In the genomic region with DNA sequence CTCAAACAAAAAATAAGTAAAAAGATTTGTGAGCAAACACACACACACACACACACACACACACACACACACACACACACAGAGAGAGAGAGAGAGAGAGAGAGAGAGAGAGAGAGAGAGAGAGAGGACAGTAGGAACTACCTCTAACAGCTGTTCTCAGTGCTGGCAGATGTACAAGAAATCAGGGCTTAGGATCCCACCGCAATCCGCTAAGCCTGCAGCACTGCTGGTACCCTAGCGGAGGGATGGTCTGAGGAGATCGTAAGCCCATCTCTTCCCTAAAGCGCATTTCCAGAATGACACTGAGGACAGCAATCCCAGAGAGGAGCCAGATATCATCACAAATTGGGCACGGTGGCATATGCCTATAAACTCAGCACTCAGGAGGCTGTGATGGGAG, we compare ENCODE assay signal across 26 mouse cellular contexts.
"Had no signal": no experiment of that assay in that cellular context is flagged by ENCODE, and none has a peak within 500 bp of the region (broad histone marks: within the 10 kb centered on the region; RNA-seq: fewer than 3 reads in every experiment).

No protein-coding gene starts in this region.

- H3K4me1 ChIP-seq: heart, embryonic 15.5 days had no signal

- H3K9ac ChIP-seq: heart, embryonic 13.5 days; heart, embryonic 15.5 days; hindbrain, embryonic 13.5 days; hindbrain, embryonic 15.5 days; kidney, embryonic 15.5 days; limb, embryonic 12.5 days had no signal

- H3K4me3 ChIP-seq: heart, adult 2 months; heart, embryonic 13.5 days; heart, embryonic 15.5 days; hindbrain, embryonic 13.5 days; hindbrain, embryonic 15.5 days; kidney, embryonic 15.5 days; limb, embryonic 10.5 days; limb, embryonic 12.5 days had no signal

- H3K4me2 ChIP-seq: heart, embryonic 11.5 days; heart, embryonic 13.5 days; heart, embryonic 15.5 days; hindbrain, embryonic 13.5 days; hindbrain, embryonic 15.5 days; kidney, embryonic 15.5 days; limb, embryonic 12.5 days; liver, embryonic 11.5 days had no signal

- DNase-seq: gastrocnemius, postnatal 14 days; gastrocnemius, postnatal 36 days; heart, adult 11 months; heart, adult 2 months; heart, postnatal 14 days; heart, postnatal 36 days; kidney, adult 11 months; kidney, adult 2 months; kidney, adult 9 months; kidney, postnatal 14 days; kidney, postnatal 36 days; layer of hippocampus, adult 9-11 months; layer of hippocampus, postnatal 36 days; liver had no signal

- H3K27me3 ChIP-seq: heart, embryonic 13.5 days; heart, embryonic 15.5 days; hindbrain, embryonic 13.5 days; hindbrain, embryonic 15.5 days had no signal

- H3K27ac ChIP-seq: heart, adult 2 months; heart, embryonic 13.5 days; heart, embryonic 15.5 days; hindbrain, embryonic 13.5 days; hindbrain, embryonic 15.5 days; hindbrain, postnatal 0 days; kidney, embryonic 15.5 days; kidney, postnatal 0 days; limb, embryonic 10.5 days; limb, embryonic 12.5 days had no signal

- ATAC-seq: hindbrain, postnatal 0 days; intestine, embryonic 16.5 days had no signal

- H3K36me3 ChIP-seq: heart, embryonic 13.5 days; heart, embryonic 15.5 days; hindbrain, embryonic 13.5 days; hindbrain, embryonic 15.5 days; kidney, embryonic 15.5 days; limb, embryonic 10.5 days; limb, embryonic 12.5 days had no signal

- H3K9me3 ChIP-seq: heart, embryonic 13.5 days; heart, embryonic 15.5 days; hindbrain, embryonic 13.5 days; hindbrain, embryonic 15.5 days; kidney, embryonic 15.5 days; limb, embryonic 10.5 days; limb, embryonic 12.5 days had no signal
